Mouse (Mus musculus) frontal cortex, adult (tissue): ENCODE data around the gene Ncs1.

Experiments
- ATAC-seq: cut with Nextera tagmentation; 2 replicates; pipeline ENCODE4 v1.9.2; 2017; ENCODE audit warnings: mild to moderate bottlenecking, moderate library complexity, mixed read lengths; ENCODE audit not compliant: low TSS enrichment

The Ncs1 gene

GRCm38 (mm10) chr2:31244216-31244615, 1.4 kb upstream of the Ncs1 start:
- ATAC-seq: no peak

DNA sequence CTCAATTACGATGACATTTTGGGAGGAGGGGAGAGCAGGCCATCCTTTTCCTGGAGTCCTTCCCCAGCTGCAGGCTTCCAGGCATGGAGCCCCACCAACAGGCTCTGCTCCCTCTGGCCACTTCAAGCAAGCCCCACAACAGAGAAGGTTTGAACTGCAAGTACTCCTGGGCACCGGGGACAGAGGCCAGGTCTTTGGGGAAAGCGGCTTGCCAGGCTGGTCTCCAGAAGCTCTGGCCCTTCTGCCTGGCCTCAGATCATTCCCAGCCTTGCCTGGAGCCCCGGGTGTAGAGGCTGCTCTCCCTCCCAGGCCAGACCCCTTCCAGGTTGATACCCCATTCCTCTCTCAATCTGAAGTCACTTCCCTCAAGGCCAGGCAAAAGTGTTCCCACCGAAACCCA, 572 bp upstream of the Ncs1 start:
- no peak for ATAC-seq

- peak; percentile 24; the same call in 1 of the 2 replicates for ATAC-seq
These were observed 788 bp downstream of the Ncs1 start for GRCm38 (mm10) chr2:31246251-31246971.

GRCm38 (mm10) chr2:31248856-31249255, 3.2 kb downstream of the Ncs1 start:
- no peak for ATAC-seq

DNA sequence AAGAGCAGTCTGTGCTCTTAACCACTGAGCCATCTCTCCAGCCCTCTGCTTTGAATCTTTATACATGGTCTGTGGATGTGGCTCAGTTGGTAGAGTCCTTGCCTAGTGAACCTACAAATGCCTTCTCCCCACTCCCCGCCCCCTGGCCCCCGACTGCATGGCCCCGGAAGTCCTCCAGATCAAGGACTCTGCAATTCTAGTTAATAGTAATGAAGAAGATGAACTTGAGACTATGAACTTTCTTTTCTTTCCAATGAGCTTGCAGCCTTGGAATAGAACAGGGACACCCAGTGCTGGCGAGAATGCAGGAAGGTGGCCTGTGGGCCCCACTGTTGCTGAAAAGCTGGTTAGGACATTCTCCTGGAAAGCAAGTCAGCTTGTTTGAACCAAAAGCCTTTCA, 6.5 kb downstream of the Ncs1 start:
- no peak for ATAC-seq

- ATAC-seq: no peak
These were observed 7.8 kb downstream of the Ncs1 start for GRCm38 (mm10) chr2:31253463-31253862.

DNA sequence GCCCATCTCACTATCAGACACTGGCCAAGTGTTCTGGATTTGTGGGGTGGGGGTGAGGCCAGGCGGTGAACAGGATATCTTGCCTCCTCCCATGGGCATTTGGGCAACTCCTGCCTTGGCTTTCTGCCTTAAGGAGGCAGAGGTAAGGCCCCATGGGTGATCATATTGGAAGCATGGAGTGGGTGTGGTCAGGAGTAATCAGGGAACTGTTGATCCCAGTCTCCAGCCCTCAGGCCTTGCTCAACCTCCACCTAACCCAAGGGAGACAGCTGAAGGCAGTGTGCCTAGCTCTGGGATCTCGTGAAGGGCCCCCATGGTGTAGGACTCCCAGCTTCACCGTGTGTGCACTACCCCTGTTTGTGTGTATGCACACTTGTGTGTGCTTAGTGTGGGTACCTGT, 9.2 kb downstream of the Ncs1 start:
- ATAC-seq: no peak

- ATAC-seq: peak; percentile 71
These were observed 10.6 kb downstream of the Ncs1 start for GRCm38 (mm10) chr2:31255952-31256938.

DNA sequence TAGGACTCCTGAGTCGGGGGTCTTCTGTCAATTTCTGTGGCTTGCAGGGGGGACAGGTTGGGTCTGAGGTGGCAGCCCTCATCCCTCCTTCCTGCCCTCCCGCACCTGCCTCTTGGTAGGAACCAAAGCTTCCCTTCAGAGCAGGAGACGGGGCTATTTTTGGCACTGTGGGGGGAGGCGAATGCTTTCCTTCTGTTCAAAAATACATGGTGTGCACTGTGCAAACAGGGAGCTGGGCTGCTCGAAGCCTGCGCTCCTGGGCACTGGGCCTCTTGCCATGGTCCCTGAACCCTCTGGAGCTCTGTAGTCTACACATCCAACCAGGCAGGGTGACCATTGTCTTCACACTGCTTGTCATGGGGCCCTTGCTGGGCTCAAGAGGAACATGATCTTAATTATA, 11.5 kb downstream of the Ncs1 start:
- peak; percentile 73 for ATAC-seq

GRCm38 (mm10) chr2:31258609-31259366, 13.2 kb downstream of the Ncs1 start:
- peak; percentile 63 for ATAC-seq

DNA sequence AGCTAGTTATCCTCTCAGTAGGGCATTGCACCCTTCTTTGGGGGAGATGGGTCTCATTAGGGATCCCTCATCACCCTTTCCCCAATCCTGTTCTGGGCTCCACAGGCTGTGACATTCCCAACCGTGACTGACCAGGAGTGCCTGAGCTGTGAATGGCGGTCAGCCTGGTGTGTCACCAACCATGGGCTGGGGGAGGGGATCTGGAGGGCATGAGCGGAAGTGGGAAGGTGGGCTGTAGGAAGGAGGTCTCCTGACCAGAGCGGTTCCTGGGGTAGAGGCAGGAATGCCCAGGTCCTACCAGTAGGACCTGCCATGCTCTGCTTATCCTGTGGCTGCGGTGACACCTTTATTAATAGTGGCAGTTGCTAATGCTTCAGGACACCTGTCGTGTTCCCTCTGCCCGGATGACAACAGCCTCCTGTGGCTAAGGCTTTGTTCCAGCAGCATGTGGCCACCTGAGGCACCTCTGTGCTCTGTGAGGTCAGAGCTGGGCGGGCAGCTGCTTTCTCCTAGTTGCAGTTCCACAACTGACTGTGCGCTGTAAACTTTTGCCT, 13.8 kb downstream of the Ncs1 start:
- no peak for ATAC-seq

DNA sequence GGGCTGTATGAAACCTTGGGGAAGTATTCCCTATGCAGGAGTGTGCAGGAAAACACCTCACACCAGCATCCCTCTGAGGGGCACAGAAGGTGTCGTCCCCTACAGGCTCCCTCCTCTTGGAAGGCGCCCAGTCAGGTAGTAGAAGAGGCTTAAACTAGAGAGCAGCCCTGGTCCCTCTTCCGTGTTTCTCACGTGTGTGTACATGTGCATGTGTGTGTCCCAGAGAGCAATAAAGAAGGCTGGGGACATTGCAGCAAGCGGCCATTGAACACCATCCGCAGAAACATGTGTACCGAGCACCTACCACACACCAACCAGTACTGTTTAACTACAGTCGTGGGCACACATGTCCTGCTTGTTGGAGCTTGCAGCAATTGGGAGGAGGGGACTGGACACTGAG, 14.9 kb downstream of the Ncs1 start:
- no peak for ATAC-seq

DNA sequence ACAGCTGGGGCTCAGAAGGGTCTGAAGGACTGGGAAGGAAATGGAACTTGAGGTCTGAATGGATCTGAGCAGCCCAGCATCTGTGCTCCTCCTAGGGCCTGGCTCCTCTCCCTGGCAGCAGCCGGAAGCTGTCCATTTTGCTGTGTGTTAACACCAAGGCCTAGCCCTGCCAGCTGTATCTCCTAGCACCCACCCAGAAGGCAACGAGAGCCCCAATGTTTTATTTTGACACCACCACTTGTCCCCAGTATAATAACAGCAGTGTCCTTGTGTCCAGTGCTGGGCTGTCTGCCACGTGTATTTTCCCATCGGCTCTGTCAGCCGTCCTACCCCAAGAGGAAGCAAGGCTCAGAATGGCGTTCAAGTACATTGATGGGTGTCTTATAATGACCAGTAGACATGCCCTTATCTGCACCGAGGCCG, 17.4 kb downstream of the Ncs1 start:
- peak; percentile 16; the same call in 1 of the 2 replicates for ATAC-seq

- ATAC-seq: peak; percentile 18
These were observed 18.2 kb downstream of the Ncs1 start for GRCm38 (mm10) chr2:31263746-31264378.

- no peak for ATAC-seq
These were observed 21.8 kb downstream of the Ncs1 start for GRCm38 (mm10) chr2:31267447-31267846.

DNA sequence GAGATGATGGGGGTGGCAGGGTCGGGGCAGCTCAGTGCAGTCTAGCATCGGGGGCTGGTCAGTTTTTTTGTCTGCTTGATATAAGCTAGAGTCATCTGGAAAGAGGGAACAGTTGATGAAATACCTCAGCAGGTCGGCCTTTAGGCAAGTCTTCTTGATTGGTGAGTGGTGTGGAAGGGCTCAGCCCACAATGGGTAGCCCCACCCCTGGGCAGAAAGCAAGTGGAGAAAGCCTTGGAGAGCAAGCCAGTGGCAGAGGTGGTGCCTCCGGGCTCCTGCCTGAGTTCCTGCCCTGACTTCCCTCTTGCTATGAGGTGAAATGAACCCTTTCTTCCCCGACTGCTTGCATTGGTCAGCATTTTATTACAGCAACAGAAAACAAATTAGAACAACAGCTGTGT, 23.0 kb downstream of the Ncs1 start:
- ATAC-seq: no peak

DNA sequence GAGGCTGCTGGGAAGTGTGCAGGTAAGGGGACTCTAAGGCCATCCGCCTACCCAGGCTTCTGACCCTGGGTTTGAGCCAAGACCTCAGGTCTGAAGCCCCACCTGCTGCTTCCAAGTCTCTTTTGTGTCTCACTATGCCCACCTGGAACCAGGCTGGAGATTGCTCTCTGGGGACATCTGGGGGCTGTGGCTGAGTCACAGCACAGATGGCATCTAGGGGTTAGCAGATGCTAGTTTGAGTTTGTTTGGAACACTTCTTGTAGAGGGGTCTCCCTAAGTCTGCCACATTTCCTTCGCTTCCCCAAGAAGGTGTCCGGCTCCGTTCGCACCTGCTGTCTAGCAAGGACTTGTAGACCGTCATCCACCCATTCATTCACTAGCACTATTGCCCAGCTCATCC, 23.6 kb downstream of the Ncs1 start:
- ATAC-seq: no peak

DNA sequence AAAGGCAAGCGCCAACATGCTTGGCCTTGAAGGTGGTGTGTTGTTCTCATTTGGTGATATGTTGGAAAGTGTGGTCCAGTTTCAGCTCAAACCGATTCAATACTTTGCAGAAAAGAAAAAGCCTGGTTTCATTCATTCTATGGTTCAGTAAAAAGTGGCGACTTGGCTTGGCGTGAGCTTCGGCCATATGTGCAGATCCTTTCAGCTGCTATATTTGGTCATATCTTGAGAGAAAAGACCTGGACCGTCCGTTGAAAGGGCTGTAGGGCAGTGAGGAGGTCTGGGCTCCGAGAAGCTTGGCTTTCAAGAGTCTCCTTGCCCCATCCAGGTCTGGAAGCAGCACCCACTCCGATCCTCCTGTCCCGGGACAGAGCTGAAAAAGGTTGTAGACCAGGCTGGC, 24.2 kb downstream of the Ncs1 start:
- ATAC-seq: no peak

DNA sequence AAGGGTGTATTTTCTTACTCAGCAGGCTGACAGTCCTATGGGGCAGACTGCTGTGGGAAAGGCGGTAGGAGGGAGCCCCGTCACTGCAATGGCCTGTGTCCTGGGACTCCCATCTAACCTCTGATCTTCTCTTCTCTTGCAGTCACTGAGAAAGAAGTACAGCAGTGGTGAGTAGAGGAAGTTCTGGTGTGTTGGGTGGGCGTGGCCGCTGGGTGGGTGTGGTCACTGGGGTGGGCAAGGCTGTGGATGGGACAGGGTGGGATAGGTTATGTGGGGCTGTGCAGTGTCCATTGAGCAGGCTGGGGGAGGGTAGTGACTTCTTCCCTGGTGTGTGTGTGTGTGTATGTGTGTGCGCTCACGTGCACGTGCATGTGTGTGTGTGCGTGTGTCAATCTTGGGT, 24.8 kb downstream of the Ncs1 start:
- no peak for ATAC-seq

- ATAC-seq: no peak
These were observed 25.4 kb downstream of the Ncs1 start for GRCm38 (mm10) chr2:31271071-31271470.

DNA sequence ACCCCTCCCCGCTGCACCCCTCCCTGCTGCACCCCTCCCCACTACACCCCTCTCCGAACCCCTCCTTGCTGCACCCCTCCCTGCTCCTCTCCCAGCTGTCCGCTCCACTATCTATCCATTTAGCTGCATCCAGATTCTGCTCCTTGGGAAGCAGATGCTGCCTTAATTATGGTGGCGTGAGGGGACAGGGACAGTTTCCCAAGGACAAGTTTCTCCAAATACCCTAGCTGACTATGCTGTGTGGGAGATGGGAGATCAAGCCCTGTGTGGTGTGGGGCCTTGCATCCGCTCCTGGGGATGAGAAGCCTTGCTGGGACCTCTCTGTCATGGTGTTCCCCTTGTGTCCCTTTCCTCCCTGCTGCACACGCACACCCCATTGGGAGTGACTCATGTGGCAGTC, 29.4 kb downstream of the Ncs1 start:
- 0 out of 2 replicates have a peak, but pooled peaks have one; percentile 9 for ATAC-seq
